Mouse (Mus musculus): ENCODE measurements around the gene Myl6. TPM values are rescaled to one million over a fixed set of nuclear protein-coding genes. Genes with fewer than 3 reads are reported as not detected.
A peak's percentile ranks its signal among the peaks of the same experiment; 100 is the strongest.

Gene Myl6
- polyA plus RNA-seq, 1 experiment from 2014 or later, result 1,413 TPM

DNA sequence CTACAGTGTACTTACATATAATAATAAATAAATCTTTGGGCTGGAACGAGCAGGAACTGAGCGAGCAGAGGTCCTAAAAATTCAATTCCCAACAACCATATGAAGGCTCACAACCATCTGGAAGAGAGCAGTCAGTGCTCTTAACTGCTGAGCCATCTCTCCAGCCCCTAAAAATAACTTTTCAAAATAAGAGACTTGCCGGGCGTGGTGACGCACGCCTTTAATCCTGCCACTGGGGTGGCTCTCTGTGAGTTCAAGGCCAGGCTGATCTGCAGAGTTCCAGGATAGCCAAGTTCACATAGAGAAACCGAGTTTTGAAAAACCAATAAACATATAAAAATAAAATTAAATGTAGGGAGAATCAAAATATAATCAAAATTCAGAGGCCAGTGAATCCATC is 7.6 kb downstream of the Myl6 start:
- peaks cover 18% of the 10 kb centered on the region for H3K4me1 ChIP-seq (ENCODE audit: insufficient read depth, low read length)
- WGBS, result 84% methylated on average over 7 of the region's 7 CpGs

GRCm38 (mm10) chr10:128474366-128474765 is 19.6 kb downstream of the Myl6 start:
- ATAC-seq (ENCODE audit: low FRiP score, low TSS enrichment), result no peak
- H3K4me3 ChIP-seq (ENCODE audit: low read length), result no peak overlapping the region
- no peak overlapping the region for H3K27ac ChIP-seq (ENCODE audit: low read length)
- peaks cover 76% of the 10 kb centered on the region for H3K36me3 ChIP-seq (ENCODE audit: insufficient read depth, low read length)
- 94% methylated on average over 11 of the region's 12 CpGs for WGBS
- no peak overlapping the region for H3K9ac ChIP-seq (replicated peaks; ENCODE audit: low read length)
- H3K4me2 ChIP-seq (replicated peaks; ENCODE audit: low read depth, low read length), result no peak overlapping the region
- no peaks in the 10 kb centered on the region for H3K9me3 ChIP-seq (ENCODE audit: low read length)
- no peaks in the 10 kb centered on the region for H3K27me3 ChIP-seq (ENCODE audit: insufficient read depth, low read length)
- no peaks in the 10 kb centered on the region for H3K4me1 ChIP-seq (ENCODE audit: insufficient read depth, low read length)

More for the DNA sequence above, 7.6 kb downstream of the Myl6 start:
- no peaks in the 10 kb centered on the region for H3K9me3 ChIP-seq (ENCODE audit: low read length)
- no peak overlapping the region for H3K4me2 ChIP-seq (replicated peaks; ENCODE audit: low read depth, low read length)
- peaks cover 82% of the 10 kb centered on the region for H3K36me3 ChIP-seq (ENCODE audit: insufficient read depth, low read length)
- no peak overlapping the region for H3K27ac ChIP-seq (ENCODE audit: low read length)
- no peak overlapping the region for H3K9ac ChIP-seq (replicated peaks; ENCODE audit: low read length)
- H3K4me3 ChIP-seq (ENCODE audit: low read length), result no peak overlapping the region
- no peaks in the 10 kb centered on the region for H3K27me3 ChIP-seq (ENCODE audit: insufficient read depth, low read length)
- no peak for ATAC-seq (ENCODE audit: low FRiP score, low TSS enrichment)

DNA sequence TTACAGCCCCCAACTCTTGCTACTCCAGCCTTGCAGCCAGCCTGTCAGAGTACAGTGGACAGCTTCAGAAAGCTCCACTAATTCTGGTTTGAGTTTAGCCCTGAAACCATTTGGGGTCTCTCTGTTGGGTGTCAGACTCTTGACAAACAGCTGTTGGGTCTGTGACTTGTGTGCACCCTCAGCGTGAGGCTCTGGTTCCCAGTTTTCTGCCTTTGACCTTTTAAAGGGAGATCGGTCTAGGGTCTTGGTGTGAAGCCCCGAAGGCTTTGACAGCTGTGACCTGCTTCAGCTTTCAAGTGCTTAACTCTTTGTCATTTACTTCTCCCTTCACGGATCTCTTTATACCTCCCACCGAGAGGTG is 33.7 kb downstream of the Myl6 start:
- peaks cover 12% of the 10 kb centered on the region for H3K4me1 ChIP-seq (ENCODE audit: insufficient read depth, low read length)
- peak overlapping the region; percentile 59 for H3K4me2 ChIP-seq (replicated peaks; ENCODE audit: low read depth, low read length)
- H3K36me3 ChIP-seq (ENCODE audit: insufficient read depth, low read length), result peaks cover 27% of the 10 kb centered on the region
- 2% methylated on average over 5 of the region's 5 CpGs for WGBS
- H3K9me3 ChIP-seq (ENCODE audit: low read length), result no peaks in the 10 kb centered on the region
- no peaks in the 10 kb centered on the region for H3K27me3 ChIP-seq (ENCODE audit: insufficient read depth, low read length)
- ATAC-seq (ENCODE audit: low FRiP score, low TSS enrichment), result no peak
- H3K4me3 ChIP-seq (ENCODE audit: low read length), result peak overlapping the region; percentile 94
- H3K27ac ChIP-seq (ENCODE audit: low read length), result peak overlapping the region; percentile 95; the same call in 1 of the 2 replicates
- peak overlapping the region; percentile 98 for H3K9ac ChIP-seq (replicated peaks; ENCODE audit: low read length)

DNA sequence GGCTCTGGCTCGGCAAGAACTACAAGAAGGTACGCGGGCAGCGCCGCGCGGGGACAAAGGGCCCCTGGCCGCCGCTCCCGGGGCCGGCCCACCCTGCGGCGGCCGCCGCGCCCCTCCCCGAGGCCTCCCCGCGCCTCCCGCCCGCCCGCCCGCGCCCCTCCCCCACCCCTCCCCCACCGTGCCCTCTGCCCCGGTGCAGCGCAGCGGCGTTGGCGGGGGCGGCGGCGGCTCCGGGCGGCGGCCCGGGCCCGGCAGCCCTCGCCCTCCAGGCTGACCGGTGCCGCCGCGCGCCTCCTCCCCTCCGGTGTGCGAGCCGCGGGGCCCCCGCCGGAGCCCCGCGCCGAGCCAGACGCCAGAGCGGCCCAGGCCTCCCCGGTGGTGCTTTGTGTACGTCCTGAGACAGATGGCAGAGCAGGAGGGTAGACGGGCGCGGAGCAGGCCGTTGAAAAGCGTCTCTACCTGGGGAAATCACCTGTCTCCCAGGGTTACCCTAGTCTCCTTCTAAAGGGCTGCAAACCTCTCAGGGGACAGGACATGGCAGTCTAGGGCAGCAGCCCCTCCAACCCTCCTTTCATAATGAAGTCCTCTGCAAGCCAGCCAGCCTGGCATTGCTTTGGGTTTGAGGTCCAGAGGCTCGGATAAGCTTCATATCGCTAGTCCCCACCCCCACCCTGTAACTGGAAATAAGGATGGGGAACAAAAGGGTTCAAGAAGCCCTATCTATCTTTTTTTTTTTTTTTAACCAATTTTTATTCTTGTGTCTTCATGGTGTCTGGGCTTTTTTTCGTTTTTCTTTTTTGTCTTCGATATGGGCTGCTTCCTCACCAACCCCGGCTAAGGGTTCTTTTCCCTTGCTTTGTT is 34.3 kb downstream of the Myl6 start:
- Histone ChIP-seq H3K4me2 (replicated peaks; ENCODE audit: low read depth, low read length) (peak overlapping the region; percentile 59), H3K27me3 (ENCODE audit: insufficient read depth, low read length) (no peaks in the 10 kb centered on the region), H3K9me3 (ENCODE audit: low read length) (no peaks in the 10 kb centered on the region), H3K9ac (replicated peaks; ENCODE audit: low read length) (peak overlapping the region; percentile 98), H3K27ac (ENCODE audit: low read length) (peak overlapping the region; percentile 95), H3K4me3 (ENCODE audit: low read length) (peak overlapping the region; percentile 94), H3K4me1 (ENCODE audit: insufficient read depth, low read length) (peaks cover 17% of the 10 kb centered on the region), H3K36me3 (ENCODE audit: insufficient read depth, low read length) (peaks cover 22% of the 10 kb centered on the region)
- 2% methylated on average over 25 of the region's 67 CpGs for WGBS
- ATAC-seq (ENCODE audit: low FRiP score, low TSS enrichment), result peak; percentile 72

DNA sequence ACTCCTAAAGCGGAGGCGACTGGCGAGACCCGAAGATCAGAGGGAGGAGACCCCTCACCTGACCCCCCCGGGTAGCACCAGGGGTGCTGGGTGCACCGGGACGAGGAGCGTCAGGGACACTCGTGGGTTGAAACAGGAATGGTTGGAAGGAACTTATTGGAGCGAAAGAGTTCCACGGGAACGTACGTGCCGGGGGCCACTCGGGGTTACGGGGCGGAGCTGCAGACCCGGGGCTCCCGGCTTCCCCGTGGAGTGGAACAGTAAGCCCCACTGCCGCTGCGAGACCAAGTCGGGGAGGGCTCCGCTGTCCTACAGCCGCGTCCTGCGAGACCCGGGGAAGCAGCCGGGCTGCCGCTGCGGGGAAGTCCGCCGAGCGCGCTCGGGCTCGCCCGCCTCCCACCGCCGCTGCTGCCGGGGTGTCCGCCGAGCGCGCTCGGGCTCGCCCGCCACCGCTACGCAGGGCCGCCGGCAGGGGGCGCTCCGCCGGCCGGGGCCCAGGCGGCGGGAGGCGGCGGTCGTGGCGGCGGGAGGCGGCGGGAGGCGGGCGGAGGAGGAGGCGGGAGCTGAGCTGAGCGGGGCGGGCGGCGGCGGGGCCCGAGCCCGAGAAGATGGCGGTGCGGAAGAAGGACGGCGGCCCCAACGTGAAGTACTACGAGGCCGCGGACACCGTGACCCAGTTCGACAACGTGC is 35.1 kb downstream of the Myl6 start, which contains the start of gene Smarcc2:
Gene Smarcc2 (plus strand): TSS at position 530 of the 690 bp plus-strand sequence.
- H3K4me3 ChIP-seq (ENCODE audit: low read length), result peak within 1 kb of the TSS; percentile 94
- WGBS, result under 1% methylated on average over 65 of the region's 86 CpGs
- no peaks in the 10 kb centered on the region for H3K9me3 ChIP-seq (ENCODE audit: low read length)
- H3K4me2 ChIP-seq (replicated peaks; ENCODE audit: low read depth, low read length), result peak within 1 kb of the TSS; percentile 59
- H3K4me1 ChIP-seq (ENCODE audit: insufficient read depth, low read length), result peaks cover 17% of the 10 kb centered on the region
- H3K9ac ChIP-seq (replicated peaks; ENCODE audit: low read length), result peak within 1 kb of the TSS; percentile 98
- peak; percentile 79 for ATAC-seq (ENCODE audit: low FRiP score, low TSS enrichment)
- peaks cover 15% of the 10 kb centered on the region for H3K36me3 ChIP-seq (ENCODE audit: insufficient read depth, low read length)
- H3K27me3 ChIP-seq (ENCODE audit: insufficient read depth, low read length), result no peaks in the 10 kb centered on the region
- H3K27ac ChIP-seq (ENCODE audit: low read length), result peak within 1 kb of the TSS; percentile 95

DNA sequence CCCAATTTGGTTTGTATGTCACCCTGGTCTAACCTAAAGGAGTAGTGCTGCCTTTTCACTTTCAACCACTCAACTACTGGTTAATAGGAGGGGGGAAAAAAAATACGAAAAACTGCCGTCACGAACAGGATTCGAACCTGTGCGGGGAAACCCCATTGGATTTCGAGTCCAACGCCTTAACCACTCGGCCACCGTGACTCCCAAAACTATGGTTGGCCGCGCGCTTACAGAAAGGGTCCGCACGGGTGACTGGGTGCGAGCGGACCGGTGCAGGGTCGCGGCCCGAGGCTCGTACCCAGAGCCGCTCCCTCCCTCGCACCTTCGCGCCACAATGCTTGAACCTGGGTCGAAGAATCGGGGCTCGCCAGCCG is 35.6 kb downstream of the Myl6 start:
- Histone ChIP-seq H3K4me1 (ENCODE audit: insufficient read depth, low read length) (peaks cover 17% of the 10 kb centered on the region), H3K4me2 (replicated peaks; ENCODE audit: low read depth, low read length) (peak overlapping the region; percentile 59), H3K9ac (replicated peaks; ENCODE audit: low read length) (peak overlapping the region; percentile 98), H3K9me3 (ENCODE audit: low read length) (no peaks in the 10 kb centered on the region), H3K27me3 (ENCODE audit: insufficient read depth, low read length) (no peaks in the 10 kb centered on the region), H3K27ac (ENCODE audit: low read length) (peak overlapping the region; percentile 95), H3K36me3 (ENCODE audit: insufficient read depth, low read length) (peaks cover 11% of the 10 kb centered on the region; the same call in 1 of the 2 replicates), H3K4me3 (ENCODE audit: low read length) (peak overlapping the region; percentile 94)
- under 1% methylated on average over 29 of the region's 29 CpGs for WGBS
- peak; percentile 76 for ATAC-seq (ENCODE audit: low FRiP score, low TSS enrichment)

DNA sequence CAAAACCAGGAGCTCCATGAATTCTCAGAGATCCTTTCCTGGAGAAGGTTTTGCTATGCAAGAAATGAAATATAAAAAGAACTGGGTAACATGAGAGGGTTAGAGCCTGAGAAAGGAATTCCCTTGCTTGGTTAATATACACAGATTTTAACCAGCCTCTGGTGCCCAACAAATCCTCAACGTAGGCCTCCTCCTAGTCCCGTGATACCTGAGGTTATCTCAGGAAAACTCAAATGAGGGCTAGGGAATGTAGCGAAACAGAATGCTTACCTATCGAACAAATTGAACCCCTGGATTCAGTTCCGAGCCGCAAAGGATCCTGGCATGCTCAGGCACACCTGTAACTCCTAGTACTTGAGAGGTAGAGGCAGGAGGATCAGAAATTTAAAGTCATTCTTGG is 36.3 kb downstream of the Myl6 start:
- ATAC-seq (ENCODE audit: low FRiP score, low TSS enrichment), result no peak
- no peak overlapping the region for H3K27ac ChIP-seq (ENCODE audit: low read length)
- WGBS, result 75% methylated on average over 6 of the region's 6 CpGs
- H3K4me3 ChIP-seq (ENCODE audit: low read length), result no peak overlapping the region
- H3K4me2 ChIP-seq (replicated peaks; ENCODE audit: low read depth, low read length), result 0 out of 2 replicates have a peak overlapping the region, but pooled peaks have one; percentile 59
- H3K9me3 ChIP-seq (ENCODE audit: low read length), result no peaks in the 10 kb centered on the region
- no peaks in the 10 kb centered on the region for H3K27me3 ChIP-seq (ENCODE audit: insufficient read depth, low read length)
- H3K36me3 ChIP-seq (ENCODE audit: insufficient read depth, low read length), result peaks cover 6% of the 10 kb centered on the region; the same call in 1 of the 2 replicates
- no peak overlapping the region for H3K9ac ChIP-seq (replicated peaks; ENCODE audit: low read length)
- peaks cover 17% of the 10 kb centered on the region for H3K4me1 ChIP-seq (ENCODE audit: insufficient read depth, low read length)

DNA sequence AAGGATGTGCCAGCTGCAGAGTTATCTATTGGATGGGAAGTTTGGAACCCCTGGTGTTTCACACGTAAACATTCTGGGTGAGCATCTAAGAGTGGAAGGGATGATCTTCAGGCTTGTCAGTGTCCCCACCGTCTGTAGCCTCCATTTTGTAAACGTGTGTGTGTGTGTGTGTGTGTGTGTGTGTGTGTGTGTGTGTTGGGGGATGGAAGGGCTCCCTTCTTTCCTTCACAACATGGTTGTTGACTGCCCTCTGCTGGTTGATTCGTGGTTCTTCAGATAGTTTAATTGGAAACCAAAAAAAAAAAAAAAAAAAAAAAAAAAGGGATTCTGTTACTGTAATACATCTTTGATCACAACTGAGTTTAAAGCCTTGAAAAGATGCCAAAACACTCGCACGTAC is 38.7 kb downstream of the Myl6 start:
- peak overlapping the region; percentile 52 for H3K9ac ChIP-seq (replicated peaks; ENCODE audit: low read length)
- H3K4me1 ChIP-seq (ENCODE audit: insufficient read depth, low read length), result peaks cover 7% of the 10 kb centered on the region; the same call in 1 of the 2 replicates
- peak overlapping the region; percentile 9; the same call in 1 of the 2 replicates for H3K4me3 ChIP-seq (ENCODE audit: low read length)
- no peaks in the 10 kb centered on the region for H3K9me3 ChIP-seq (ENCODE audit: low read length)
- no peak for ATAC-seq (ENCODE audit: low FRiP score, low TSS enrichment)
- H3K36me3 ChIP-seq (ENCODE audit: insufficient read depth, low read length), result no peaks in the 10 kb centered on the region
- 3% methylated on average over 6 of the region's 6 CpGs for WGBS
- no peak overlapping the region for H3K27ac ChIP-seq (ENCODE audit: low read length)
- H3K4me2 ChIP-seq (replicated peaks; ENCODE audit: low read depth, low read length), result peak overlapping the region; percentile 43
- no peaks in the 10 kb centered on the region for H3K27me3 ChIP-seq (ENCODE audit: insufficient read depth, low read length)

DNA sequence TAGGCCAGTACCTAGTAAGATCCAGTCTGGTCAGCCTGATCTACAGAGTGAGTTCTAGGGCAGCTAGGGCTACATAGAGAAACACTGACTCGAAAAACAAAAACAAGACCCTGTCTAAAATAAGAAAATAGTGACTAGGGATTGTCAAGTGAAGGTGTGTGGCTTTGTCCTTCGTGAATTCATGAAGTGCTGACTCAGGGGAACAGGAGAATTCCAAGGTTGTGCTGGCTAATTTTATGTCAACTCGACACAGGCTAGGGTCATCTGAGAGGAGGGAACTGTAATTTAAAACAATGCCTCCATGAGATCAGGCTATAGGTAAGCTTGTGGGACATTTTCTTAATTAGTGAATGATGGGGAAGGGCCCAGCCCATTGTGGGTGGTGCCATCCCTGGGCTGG is 39.5 kb downstream of the Myl6 start:
- Histone ChIP-seq H3K9ac (replicated peaks; ENCODE audit: low read length) (no peak overlapping the region), H3K4me2 (replicated peaks; ENCODE audit: low read depth, low read length) (no peak overlapping the region), H3K4me3 (ENCODE audit: low read length) (no peak overlapping the region), H3K9me3 (ENCODE audit: low read length) (no peaks in the 10 kb centered on the region), H3K36me3 (ENCODE audit: insufficient read depth, low read length) (no peaks in the 10 kb centered on the region), H3K4me1 (ENCODE audit: insufficient read depth, low read length) (peaks cover 5% of the 10 kb centered on the region; the same call in 1 of the 2 replicates), H3K27me3 (ENCODE audit: insufficient read depth, low read length) (no peaks in the 10 kb centered on the region), H3K27ac (ENCODE audit: low read length) (no peak overlapping the region)
- 48% methylated on average over 3 of the region's 3 CpGs for WGBS
- no peak for ATAC-seq (ENCODE audit: low FRiP score, low TSS enrichment)
